ENCODE assay signal across 8 mouse cellular contexts in the genomic region with DNA sequence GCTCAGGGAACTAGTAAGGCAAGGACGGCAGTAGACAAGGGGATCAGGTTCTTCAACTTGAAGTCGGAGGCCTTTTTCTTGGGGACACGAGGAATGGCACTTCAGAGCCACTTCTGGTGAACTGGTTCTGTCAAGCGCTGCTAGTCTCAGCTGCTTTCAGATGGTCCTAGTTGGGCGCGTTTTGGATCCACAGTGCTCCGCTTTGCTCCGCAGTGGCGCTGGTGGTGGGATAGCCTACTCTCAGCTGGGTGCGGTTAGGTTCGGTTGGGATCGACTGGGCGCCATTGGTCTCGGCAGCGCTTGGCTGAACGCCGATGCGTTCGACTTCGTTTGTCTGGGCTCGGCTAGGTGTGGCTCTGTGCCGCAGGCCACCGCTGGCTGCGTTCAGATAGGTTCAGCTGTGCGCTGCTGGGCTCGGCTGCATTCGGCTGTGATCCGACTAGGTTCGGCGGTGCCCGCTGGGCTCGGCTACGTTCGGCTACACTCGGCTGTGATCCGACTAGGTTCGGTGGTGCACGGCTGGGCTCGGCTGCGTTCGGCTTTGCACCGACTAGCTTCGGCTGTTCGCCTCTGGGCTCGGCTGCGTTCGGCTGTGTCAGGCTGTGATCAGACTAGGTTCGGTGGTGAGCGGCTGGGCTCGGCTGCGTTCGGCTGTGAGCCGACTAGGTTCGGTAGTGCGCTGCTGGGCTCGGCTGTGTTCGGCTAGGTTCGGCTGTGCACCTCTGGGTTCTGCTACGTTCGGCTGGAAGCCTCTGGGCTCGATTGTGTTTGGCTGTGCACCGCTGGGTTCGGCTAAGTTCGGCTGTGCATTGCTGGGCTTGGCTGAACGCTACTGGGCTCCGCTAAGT. TPM values are rescaled to one million over a fixed set of nuclear protein-coding genes. Genes with fewer than 3 reads are reported as not detected.
DNase-seq lines count a peak whose midpoint lies in the region; ATAC-seq and TF ChIP-seq lines count a peak whose summit lies in the region.

No protein-coding gene starts in this region.

- H3K4me2 ChIP-seq in hindbrain, embryonic 14.5 days (replicated peaks) = peak overlapping the region; percentile 58

- TF ChIP-seq CTCF in Patski (IDR thresholded peaks at IDR 0.05) = no peak

- no peaks in the 10 kb centered on the region for H3K9me3 ChIP-seq in hindbrain, embryonic 14.5 days (ENCODE audit: control insufficient read depth, low read length)

- ATAC-seq in Patski = peak; percentile 91
- peak; percentile 97 for ATAC-seq in hindbrain, embryonic 14.5 days (ENCODE audit: low FRiP score)

- H3K9ac ChIP-seq in hindbrain, embryonic 14.5 days = peak overlapping the region; percentile 70

- peak overlapping the region; percentile 45 for H3K4me3 ChIP-seq in hindbrain, embryonic 14.5 days (replicated peaks; ENCODE audit: low read length)

- in situ Hi-C loops in Patski (cut with MboI; ENCODE audit: low pct_unique_long_range_greater_than_20kb) = no loop called here

- WGBS in hindbrain, embryonic 14.5 days = 16% methylated on average over 65 of the region's 66 CpGs

- H3K36me3 ChIP-seq in hindbrain, embryonic 14.5 days (replicated peaks; ENCODE audit: control insufficient read depth, insufficient read depth) = peaks cover 11% of the 10 kb centered on the region

- CTCF ChIA-PET in Patski (lab: Charles Lee) = interaction anchor here (1.1 kb wide), 1 partner anchor 236 kb away, joined by 3 read pairs; no protein-coding TSS in a partner anchor

- H3K27ac ChIP-seq in hindbrain, embryonic 14.5 days = peak overlapping the region; percentile 92

- H3K27me3 ChIP-seq in Patski = no peaks in the 10 kb centered on the region
- no peaks in the 10 kb centered on the region for H3K27me3 ChIP-seq in hindbrain, embryonic 14.5 days (ENCODE audit: control insufficient read depth, insufficient read depth, low read length)

- peak; percentile 82 for DNase-seq in Patski (ENCODE audit: low read depth, low spot score)
- peak; percentile 97 to 98 for DNase-seq in cerebellum, postnatal 14 days
- DNase-seq in frontal cortex, postnatal 14 days (ENCODE audit: low spot score in 2 of 2) = peak; percentile 97 to 98
- peak; percentile 94 for DNase-seq in hindbrain, embryonic 14.5 days (ENCODE audit: low spot score)
- peak; percentile 99 for DNase-seq in left cerebral cortex, adult 11 months (ENCODE audit: low spot score)
- peak; percentile 96 to 97 for DNase-seq in lung, postnatal 4 days
- DNase-seq in retina, postnatal 7 days (ENCODE audit: low read depth, low spot score) = peak; percentile 78
- DNase-seq in urinary bladder, adult 2 months (ENCODE audit: low spot score) = peak; percentile 89

- peaks cover 9% of the 10 kb centered on the region for H3K4me1 ChIP-seq in hindbrain, embryonic 14.5 days (replicated peaks; ENCODE audit: control insufficient read depth, insufficient read depth, low read length)

- POLR2A ChIA-PET in Patski (lab: Charles Lee) = interaction anchor here (0.6 kb wide), 1 partner anchor 604 kb away, joined by 4 read pairs; no protein-coding TSS in a partner anchor

RNA-seq across cellular contexts. Expression of gene Yipf6, which starts 0.8 kb away (rescaled TPM):
- polyA plus RNA-seq in Patski (2021) = 29.4 TPM
- polyA plus RNA-seq in hindbrain, embryonic 14.5 days (2014; fragmentation: Nextera tagmentation; extraction: Ambion mirVana) = 19.1 and 20.2 TPM in 2 replicates
- polyA plus RNA-seq in urinary bladder, adult 2 months (2012; rRNA removed) = 27.2 and 31.5 TPM in 2 replicates

RNA-seq across cellular contexts. Expression of gene Ophn1, which starts 46.1 kb away (rescaled TPM):
- polyA plus RNA-seq in Patski (2021) = 12.6 TPM
- 39.7 and 41.6 TPM in 2 replicates for polyA plus RNA-seq in hindbrain, embryonic 14.5 days (2014; fragmentation: Nextera tagmentation; extraction: Ambion mirVana)
- polyA plus RNA-seq in urinary bladder, adult 2 months (2012; rRNA removed) = 10.7 and 11.6 TPM in 2 replicates

Comparison
In these comparisons a context has a peak if more than half of its experiments do, and no peak if none do; other contexts are left out.
1. Peak in every context shown above with its lines: DNase-seq, ATAC-seq, H3K4me3 ChIP-seq and H3K27ac ChIP-seq.